In the genomic region with DNA sequence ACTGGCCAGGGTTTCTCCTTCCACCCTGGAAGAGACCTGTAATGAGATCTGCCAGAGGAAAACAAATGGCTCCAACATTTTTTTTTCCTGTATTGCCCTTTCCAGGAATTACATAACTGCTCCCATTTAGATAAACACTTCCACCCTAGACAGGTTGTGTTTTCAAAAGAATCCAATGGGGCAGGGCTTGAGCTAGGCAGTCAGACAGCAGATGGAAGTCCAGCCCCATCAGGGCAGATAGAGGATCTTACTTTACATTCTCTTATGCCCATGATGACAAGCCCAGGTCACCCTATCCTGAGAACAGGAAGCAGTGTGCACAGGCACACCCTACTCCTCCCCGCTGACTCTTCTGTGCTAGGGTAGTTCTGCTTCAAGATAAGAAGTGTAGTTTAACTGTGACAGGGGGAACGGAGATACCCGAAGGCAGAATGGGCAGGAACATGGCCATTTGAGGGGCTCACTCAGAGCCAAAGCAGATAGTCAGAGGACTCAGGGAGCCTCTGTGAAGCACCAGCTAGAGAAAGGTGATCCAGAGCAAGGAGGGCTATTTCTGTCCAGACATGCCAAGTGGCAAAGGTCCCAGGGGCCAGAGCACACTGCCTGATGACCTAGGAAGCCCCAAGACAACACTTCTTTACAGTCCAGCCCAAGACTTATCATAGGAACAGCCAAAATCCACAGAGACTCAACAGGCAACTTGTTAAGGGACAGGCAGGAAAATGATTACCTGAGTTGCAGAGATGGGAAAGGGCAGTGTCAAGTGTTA, we compare ENCODE assay signal across 14 mouse cellular contexts. TPM values are rescaled to one million over a fixed set of nuclear protein-coding genes. Genes with fewer than 3 reads are reported as not detected.
DNase-seq lines count a peak whose midpoint lies in the region; ATAC-seq and TF ChIP-seq lines count a peak whose summit lies in the region.
"Had no signal": no experiment of that assay in that cellular context is flagged by ENCODE, and none has a peak within 500 bp of the region (broad histone marks: within the 10 kb centered on the region; RNA-seq: fewer than 3 reads in every experiment).

No protein-coding gene starts in this region.

- no peak overlapping the region for H3K4me3 ChIP-seq in layer of hippocampus, adult 2 months
- H3K4me3 ChIP-seq in liver, adult 2 months (ENCODE audit: insufficient read depth, low read depth, low read length) = no peak overlapping the region
- H3K4me3 ChIP-seq in stomach, embryonic 15.5 days (replicated peaks) = no peak overlapping the region
- H3K4me3 ChIP-seq in forebrain, embryonic 13.5 days = no peak overlapping the region
- no peak overlapping the region for H3K4me3 ChIP-seq in hindbrain, embryonic 13.5 days
- H3K4me3 ChIP-seq: embryonic facial prominence, embryonic 13.5 days had no signal

- no peaks in the 10 kb centered on the region for H3K27me3 ChIP-seq in liver, adult 2 months (ENCODE audit: control insufficient read depth, insufficient read depth, low read length)
- H3K27me3 ChIP-seq in stomach, embryonic 15.5 days (replicated peaks) = no peaks in the 10 kb centered on the region
- no peaks in the 10 kb centered on the region for H3K27me3 ChIP-seq in forebrain, embryonic 13.5 days
- no peaks in the 10 kb centered on the region for H3K27me3 ChIP-seq in hindbrain, embryonic 13.5 days
- H3K27me3 ChIP-seq: embryonic facial prominence, embryonic 13.5 days had no signal

- H3K36me3 ChIP-seq in liver, adult 2 months (ENCODE audit: control insufficient read depth, insufficient read depth, low read length) = no peaks in the 10 kb centered on the region
- no peaks in the 10 kb centered on the region for H3K36me3 ChIP-seq in stomach, embryonic 15.5 days
- H3K36me3 ChIP-seq in forebrain, embryonic 13.5 days (ENCODE audit: poor library complexity, severe bottlenecking) = peaks cover 33% of the 10 kb centered on the region
- peaks cover 37% of the 10 kb centered on the region for H3K36me3 ChIP-seq in hindbrain, embryonic 13.5 days
- H3K36me3 ChIP-seq: embryonic facial prominence, embryonic 13.5 days had no signal

- ATAC-seq in stomach, embryonic 15.5 days (ENCODE audit: insufficient read depth, low FRiP score, low read depth) = peak; percentile 35; the same call in 1 of the 2 replicates
- ATAC-seq in forebrain, embryonic 13.5 days = no peak
- ATAC-seq in hindbrain, embryonic 13.5 days (ENCODE audit: low FRiP score) = no peak

- WGBS in liver, adult 2 months = 81% methylated on average over 3 of the region's 3 CpGs
- 74% methylated on average over 3 of the region's 3 CpGs for WGBS in stomach, embryonic 15.5 days
- WGBS in forebrain, embryonic 13.5 days = 96% methylated on average over 3 of the region's 3 CpGs
- WGBS in hindbrain, embryonic 13.5 days = 98% methylated on average over 3 of the region's 3 CpGs

- TF ChIP-seq CTCF in layer of hippocampus, adult 2 months (conservative IDR thresholded peaks at IDR 0.05) = no peak
- TF ChIP-seq CTCF in liver, adult 2 months (IDR thresholded peaks at IDR 0.05; ENCODE audit: low read depth, low read length) = no peak

- no peak for TF ChIP-seq POLR2A in liver, adult 2 months (IDR thresholded peaks at IDR 0.05; ENCODE audit: extremely low read depth, insufficient read depth, low read length)

- H3K9ac ChIP-seq in liver, adult 2 months (ENCODE audit: low read depth, low read length) = no peak overlapping the region
- H3K9ac ChIP-seq in stomach, embryonic 15.5 days = no peak overlapping the region
- H3K9ac ChIP-seq in forebrain, embryonic 13.5 days = no peak overlapping the region
- H3K9ac ChIP-seq in hindbrain, embryonic 13.5 days = no peak overlapping the region
- H3K9ac ChIP-seq: embryonic facial prominence, embryonic 13.5 days; hindbrain, embryonic 14.5 days had no signal

- H3K27ac ChIP-seq in layer of hippocampus, adult 2 months = peak overlapping the region; percentile 65; the same call in 1 of the 2 replicates
- H3K27ac ChIP-seq in liver, adult 2 months (replicated peaks; ENCODE audit: insufficient read depth, low read depth, low read length) = peak overlapping the region; percentile 18; the same call in 1 of the 2 replicates
- H3K27ac ChIP-seq in stomach, embryonic 15.5 days = no peak overlapping the region
- H3K27ac ChIP-seq in forebrain, embryonic 13.5 days = no peak overlapping the region
- no peak overlapping the region for H3K27ac ChIP-seq in hindbrain, embryonic 13.5 days
- H3K27ac ChIP-seq: embryonic facial prominence, embryonic 13.5 days; hindbrain, embryonic 14.5 days had no signal

- no peak overlapping the region for H3K4me2 ChIP-seq in stomach, embryonic 15.5 days
- H3K4me2 ChIP-seq in forebrain, embryonic 13.5 days = no peak overlapping the region
- no peak overlapping the region for H3K4me2 ChIP-seq in hindbrain, embryonic 13.5 days
- H3K4me2 ChIP-seq: embryonic facial prominence, embryonic 13.5 days; hindbrain, embryonic 14.5 days had no signal

- no peaks in the 10 kb centered on the region for H3K79me2 ChIP-seq in liver, adult 2 months (ENCODE audit: control insufficient read depth, insufficient read depth, low read length)

- DNase-seq in layer of hippocampus, adult 2 months (ENCODE audit: low spot score in 2 of 2) = no peak
- no peak for DNase-seq in layer of hippocampus, postnatal 36 days
- peak; percentile 81 for DNase-seq in cerebellum, adult 9-10 months
- DNase-seq in liver, adult 2 months (ENCODE audit: extremely low read depth, low read depth, low spot score) = peak; percentile 76
- DNase-seq: adrenal gland, adult 8-10 months; kidney, postnatal 14 days; lung, postnatal 10 days; right cerebral cortex, postnatal 4 days; thymus, postnatal 14 days had no signal

- peaks cover 6% of the 10 kb centered on the region for H3K4me1 ChIP-seq in liver, adult 2 months (ENCODE audit: control insufficient read depth, insufficient read depth, low read length)
- peaks cover 6% of the 10 kb centered on the region for H3K4me1 ChIP-seq in stomach, embryonic 15.5 days
- H3K4me1 ChIP-seq in forebrain, embryonic 13.5 days = peaks cover 18% of the 10 kb centered on the region
- H3K4me1 ChIP-seq in hindbrain, embryonic 13.5 days (replicated peaks) = peaks cover 16% of the 10 kb centered on the region

- H3K9me3 ChIP-seq in stomach, embryonic 15.5 days = no peaks in the 10 kb centered on the region
- no peaks in the 10 kb centered on the region for H3K9me3 ChIP-seq in forebrain, embryonic 13.5 days (replicated peaks)
- no peaks in the 10 kb centered on the region for H3K9me3 ChIP-seq in hindbrain, embryonic 13.5 days
- H3K9me3 ChIP-seq: embryonic facial prominence, embryonic 13.5 days had no signal

RNA-seq across cellular contexts. Expression of a gene that starts 41.1 kb away (rescaled TPM):
- 1 to 10 TPM in 1 of 2 experiments, under 1 TPM in 1; 0.81 to 2.2 TPM for total RNA-seq in layer of hippocampus, adult 2 months (2021)
- total RNA-seq in layer of hippocampus, postnatal 36 days (2021) = 1 to 10 TPM; 1.1 to 1.7 TPM
- total RNA-seq in liver, adult 2 months (2014; rRNA removed) = 11.3 and 15.4 TPM in 2 replicates
- 16.4 and 17.0 TPM in 2 replicates for polyA plus RNA-seq in liver, adult 2 months (2012; rRNA removed)
- polyA plus RNA-seq in stomach, embryonic 15.5 days (2015; fragmentation: Nextera tagmentation; extraction: Ambion mirVana) = 44.8 and 45.2 TPM in 2 replicates
- 11.0 and 13.0 TPM in 2 replicates for polyA plus RNA-seq in forebrain, embryonic 13.5 days (2015; fragmentation: Nextera tagmentation; extraction: Ambion mirVana)
- 16.9 and 17.9 TPM in 2 replicates for polyA plus RNA-seq in hindbrain, embryonic 13.5 days (2015; fragmentation: Nextera tagmentation; extraction: Ambion mirVana)

Comparison
In these comparisons a context has a peak if more than half of its experiments do, and no peak if none do; other contexts are left out.
1. DNase-seq: peak in cerebellum, adult 9-10 months (single experiment) and liver, adult 2 months (single experiment); none in layer of hippocampus, adult 2 months (0 of 2) and layer of hippocampus, postnatal 36 days (0 of 2).
2. H3K27ac ChIP-seq: peak in layer of hippocampus, adult 2 months (single experiment) and liver, adult 2 months (single experiment); none in stomach, embryonic 15.5 days (single experiment), forebrain, embryonic 13.5 days (single experiment) and hindbrain, embryonic 13.5 days (single experiment).